Mouse (Mus musculus): Measurements from ENCODE around the gene Bicdl1. TPM values are rescaled to one million over a fixed set of nuclear protein-coding genes. Genes with fewer than 3 reads are reported as not detected.

Gene Bicdl1
- polyA plus RNA-seq, 1 experiment: 3.1 TPM

- TF ChIP-seq CTCF (IDR thresholded peaks at IDR 0.05; ENCODE audit: low read depth, low read length): no peak
- TF ChIP-seq POLR2A (IDR thresholded peaks at IDR 0.05; ENCODE audit: borderline replicate concordance, low read depth, low read length): no peak
- Histone ChIP-seq H3K4me1 (ENCODE audit: control insufficient read depth, insufficient read depth, low read length) (peaks cover 22% of the 10 kb centered on the region), H3K27ac (ENCODE audit: insufficient read depth, low read depth, low read length) (no peak overlapping the region), H3K4me3 (ENCODE audit: insufficient read depth, low read length) (no peak overlapping the region)
These were observed 108.7 kb downstream of the Bicdl1 start for GRCm38 (mm10) chr5:115622686-115623085.

- Histone ChIP-seq H3K27ac (ENCODE audit: insufficient read depth, low read depth, low read length) (no peak overlapping the region), H3K4me3 (ENCODE audit: insufficient read depth, low read length) (no peak overlapping the region), H3K4me1 (ENCODE audit: control insufficient read depth, insufficient read depth, low read length) (peaks cover 17% of the 10 kb centered on the region)
- TF ChIP-seq POLR2A (IDR thresholded peaks at IDR 0.05; ENCODE audit: borderline replicate concordance, low read depth, low read length): no peak
- TF ChIP-seq CTCF (IDR thresholded peaks at IDR 0.05; ENCODE audit: low read depth, low read length): no peak
These were observed 111.7 kb downstream of the Bicdl1 start for GRCm38 (mm10) chr5:115619690-115620089.

- Histone ChIP-seq H3K4me1 (ENCODE audit: control insufficient read depth, insufficient read depth, low read length) (no peaks in the 10 kb centered on the region), H3K27ac (ENCODE audit: insufficient read depth, low read depth, low read length) (no peak overlapping the region), H3K4me3 (ENCODE audit: insufficient read depth, low read length) (no peak overlapping the region)
- TF ChIP-seq CTCF (IDR thresholded peaks at IDR 0.05; ENCODE audit: low read depth, low read length) (no peak; the same call in 1 of the 2 replicates), POLR2A (IDR thresholded peaks at IDR 0.05; ENCODE audit: borderline replicate concordance, low read depth, low read length) (no peak)
These were observed 116.5 kb downstream of the Bicdl1 start for GRCm38 (mm10) chr5:115614948-115615347.

- TF ChIP-seq POLR2A (IDR thresholded peaks at IDR 0.05; ENCODE audit: borderline replicate concordance, low read depth, low read length) (no peak), CTCF (IDR thresholded peaks at IDR 0.05; ENCODE audit: low read depth, low read length) (no peak)
- H3K4me1 ChIP-seq (ENCODE audit: control insufficient read depth, insufficient read depth, low read length): no peaks in the 10 kb centered on the region
- no peak overlapping the region for H3K27ac ChIP-seq (ENCODE audit: insufficient read depth, low read depth, low read length)
- H3K4me3 ChIP-seq (ENCODE audit: insufficient read depth, low read length): no peak overlapping the region
These were observed 118.1 kb downstream of the Bicdl1 start for GRCm38 (mm10) chr5:115613332-115613731.

- Histone ChIP-seq H3K4me3 (ENCODE audit: insufficient read depth, low read length) (no peak overlapping the region), H3K4me1 (ENCODE audit: control insufficient read depth, insufficient read depth, low read length) (no peaks in the 10 kb centered on the region), H3K27ac (ENCODE audit: insufficient read depth, low read depth, low read length) (no peak overlapping the region)
- TF ChIP-seq POLR2A (IDR thresholded peaks at IDR 0.05; ENCODE audit: borderline replicate concordance, low read depth, low read length) (no peak), CTCF (IDR thresholded peaks at IDR 0.05; ENCODE audit: low read depth, low read length) (no peak)
These were observed 119.9 kb downstream of the Bicdl1 start for GRCm38 (mm10) chr5:115611566-115611965.

- Histone ChIP-seq H3K27ac (ENCODE audit: insufficient read depth, low read depth, low read length) (no peak overlapping the region), H3K4me3 (ENCODE audit: insufficient read depth, low read length) (no peak overlapping the region), H3K4me1 (ENCODE audit: control insufficient read depth, insufficient read depth, low read length) (no peaks in the 10 kb centered on the region)
- no peak for TF ChIP-seq POLR2A (IDR thresholded peaks at IDR 0.05; ENCODE audit: borderline replicate concordance, low read depth, low read length)
- TF ChIP-seq CTCF (IDR thresholded peaks at IDR 0.05; ENCODE audit: low read depth, low read length): no peak
These were observed 127.9 kb downstream of the Bicdl1 start for GRCm38 (mm10) chr5:115603561-115603960.

Other genes starting within 250 kb of the Bicdl1 start
- gene Sirt4, start 246.9 kb downstream of the Bicdl1 start, polyA plus RNA-seq (2012; ENCODE audit: insufficient read depth, insufficient read length, missing spikeins): 15.6 and 17.8 TPM in 2 replicates
- gene Pxn, start 224.9 kb downstream of the Bicdl1 start, polyA plus RNA-seq (2012; ENCODE audit: insufficient read depth, insufficient read length, missing spikeins): 109 and 121 TPM in 2 replicates
- gene Rplp0, start 172.2 kb downstream of the Bicdl1 start, polyA plus RNA-seq (2012; ENCODE audit: insufficient read depth, insufficient read length, missing spikeins): 1,563 and 1,614 TPM in 2 replicates
- 20.3 and 21.0 TPM in 2 replicates for gene Gcn1l1, start 166.4 kb downstream of the Bicdl1 start, polyA plus RNA-seq (2012; ENCODE audit: insufficient read depth, insufficient read length, missing spikeins)
- gene Rab35, start 99.7 kb downstream of the Bicdl1 start, polyA plus RNA-seq (2012; ENCODE audit: insufficient read depth, insufficient read length, missing spikeins): 59.9 and 71.0 TPM in 2 replicates
- 10.6 and 12.5 TPM in 2 replicates for gene Cit, start 113.7 kb upstream of the Bicdl1 start, polyA plus RNA-seq (2012; ENCODE audit: insufficient read depth, insufficient read length, missing spikeins)